Mouse (Mus musculus) midbrain, embryonic 10.5 days (tissue): ENCODE measurements at regions not wholly inside any gene's neighbourhood (a gene's known extent, or its start where the extent isn't known, plus 50 kb on each side); places are given as distances from the start of the nearest gene placed in this dataset.
A peak's percentile ranks its signal among the peaks of the same experiment; 100 is the strongest.

ENCODE experiments used
- DNase-seq: peaks from one replicate; pipeline ENCODE4 v3.0.0-alpha.2; 2017; ENCODE audit warnings: low spot score
- H3K27ac ChIP-seq: fragments of 300-500 bp; sonication (generic); replicated peaks from 2 replicates; pipeline ENCODE4 v1.5.1; 2016; ENCODE audit warnings: mild to moderate bottlenecking
- H3K27me3 ChIP-seq: fragments of 300-500 bp; sonication (generic); 2 replicates; pipeline ENCODE4 v1.6.1; 2016; ENCODE audit warnings: low read depth, mild to moderate bottlenecking; ENCODE audit not compliant: poor library complexity, severe bottlenecking
- H3K36me3 ChIP-seq: fragments of 300-500 bp; sonication (generic); 2 replicates; pipeline ENCODE4 v1.6.1; 2016; ENCODE audit warnings: mild to moderate bottlenecking, moderate library complexity
- H3K4me1 ChIP-seq: fragments of 300-500 bp; sonication (generic); 2 replicates; pipeline ENCODE4 v1.6.1; 2016
- H3K4me3 ChIP-seq: fragments of 300-500 bp; sonication (generic); 2 replicates; pipeline ENCODE4 v1.5.1; 2016; ENCODE audit warnings: mild to moderate bottlenecking, moderate library complexity
- H3K9me3 ChIP-seq: fragments of 300-500 bp; sonication (generic); replicated peaks from 2 replicates; pipeline ENCODE4 v1.6.1; 2016; ENCODE audit warnings: mild to moderate bottlenecking
- WGBS: fragments of 180-500 bp; shearing (Covaris S2); methylation state at CpG from one replicate; pipeline ENCODE4 v1.1.7; 2016; 5-methylcytosine and 5-hydroxymethylcytosine counted together

DNA sequence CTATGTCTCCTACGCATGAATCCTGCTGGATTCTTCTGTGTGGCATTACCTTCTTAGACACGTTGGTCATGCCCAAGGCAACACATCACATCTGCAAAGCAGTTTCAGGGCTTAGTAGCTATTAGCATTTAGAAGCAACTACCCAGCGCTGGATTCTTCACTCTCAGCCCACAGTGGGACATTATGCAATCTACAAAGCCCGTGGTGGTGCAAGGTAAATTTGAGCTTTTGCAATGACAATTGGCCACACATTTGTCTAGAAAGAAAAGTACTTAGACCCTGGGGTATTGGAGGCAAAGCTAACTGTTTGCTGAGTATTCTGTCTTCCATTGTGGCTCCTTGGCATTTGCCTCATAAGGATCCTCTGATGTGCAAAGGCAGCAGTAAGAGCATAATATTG lies 144.5 kb upstream of the Krr1 start:
- H3K36me3 ChIP-seq: no peaks in the 10 kb centered on the region
- H3K27me3 ChIP-seq: no peaks in the 10 kb centered on the region
- no peak for DNase-seq
- H3K4me3 ChIP-seq: no peak overlapping the region
- 84% methylated on average over 4 of the region's 4 CpGs for WGBS
- H3K27ac ChIP-seq: no peak overlapping the region
- peaks cover 3% of the 10 kb centered on the region; the same call in 1 of the 2 replicates for H3K4me1 ChIP-seq
- no peaks in the 10 kb centered on the region for H3K9me3 ChIP-seq

DNA sequence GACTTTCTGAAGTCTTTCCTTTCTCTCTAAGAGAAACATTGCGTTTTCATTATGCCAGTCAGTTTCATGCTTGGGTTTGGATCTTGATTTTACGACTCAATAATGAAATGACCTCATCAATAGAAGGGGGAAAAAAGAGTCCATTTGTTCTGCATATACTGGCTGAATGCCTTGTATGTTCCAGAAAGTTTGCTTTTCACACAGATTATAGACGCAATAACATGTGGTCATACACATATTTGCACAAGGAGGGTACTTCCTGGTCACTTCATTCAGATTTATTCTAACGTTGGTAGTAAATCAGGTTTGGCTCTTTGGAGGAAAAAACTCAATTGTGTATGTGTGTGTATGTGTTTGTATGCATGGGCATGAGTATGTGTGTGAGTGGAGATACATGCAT lies 143.9 kb upstream of the Krr1 start:
- Histone ChIP-seq H3K9me3 (no peaks in the 10 kb centered on the region), H3K4me1 (peaks cover 3% of the 10 kb centered on the region; the same call in 1 of the 2 replicates), H3K4me3 (no peak overlapping the region), H3K27me3 (peaks cover 2% of the 10 kb centered on the region), H3K36me3 (no peaks in the 10 kb centered on the region), H3K27ac (no peak overlapping the region)
- whole genome bisulfite sequencing: 94% methylated on average over 4 of the region's 4 CpGs
- DNase-seq: no peak

DNA sequence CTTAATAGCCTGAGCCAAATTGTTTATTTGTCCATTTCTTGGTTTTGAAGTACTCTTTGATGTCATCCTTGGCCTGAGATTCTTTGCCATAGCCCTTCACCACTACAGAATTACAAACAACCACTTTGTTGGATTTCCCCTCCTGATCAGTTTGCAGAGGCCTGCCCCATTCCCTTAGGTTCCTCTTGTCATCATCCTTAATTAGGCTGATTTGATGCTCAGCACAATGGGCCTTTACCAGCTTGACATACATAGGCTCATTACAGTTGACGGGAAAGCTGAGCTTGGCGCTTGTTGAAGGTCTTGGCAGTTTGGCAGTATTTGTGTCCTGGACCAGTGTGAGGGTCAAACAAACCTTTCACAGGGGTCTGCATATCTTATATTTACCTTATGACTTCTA lies 143.2 kb upstream of the Krr1 start:
- Histone ChIP-seq H3K9me3 (no peaks in the 10 kb centered on the region), H3K36me3 (no peaks in the 10 kb centered on the region), H3K4me3 (no peak overlapping the region), H3K27ac (no peak overlapping the region), H3K27me3 (peaks cover 9% of the 10 kb centered on the region), H3K4me1 (peaks cover 7% of the 10 kb centered on the region)
- 93% methylated on average over 2 of the region's 2 CpGs for WGBS
- no peak for DNase-seq

DNA sequence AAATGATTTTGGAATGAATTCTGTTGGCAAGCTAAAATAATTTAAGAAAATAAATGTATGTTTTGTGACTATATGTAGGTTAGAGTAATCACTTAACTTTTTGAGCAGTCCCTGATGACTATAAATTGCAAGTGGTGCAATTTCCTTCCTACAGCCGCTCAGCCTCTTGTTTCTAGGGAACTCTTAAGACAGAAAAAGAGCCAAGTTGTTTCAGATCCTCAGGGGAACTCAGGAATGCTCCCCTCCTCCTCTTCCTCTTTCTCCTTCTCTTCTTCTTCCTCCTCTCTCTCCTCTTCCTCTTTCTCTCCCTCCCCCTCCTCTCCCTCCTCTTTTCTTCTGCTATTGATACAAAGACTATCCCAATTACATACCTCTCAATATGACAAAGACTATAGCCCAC lies 141.4 kb upstream of the Krr1 start:
- H3K27ac ChIP-seq: no peak overlapping the region
- H3K9me3 ChIP-seq: no peaks in the 10 kb centered on the region
- DNase-seq: no peak
- peaks cover 9% of the 10 kb centered on the region for H3K27me3 ChIP-seq
- H3K36me3 ChIP-seq: no peaks in the 10 kb centered on the region
- peaks cover 22% of the 10 kb centered on the region for H3K4me1 ChIP-seq
- 74% methylated on average over 1 of the region's 1 CpGs for WGBS
- H3K4me3 ChIP-seq: no peak overlapping the region

DNA sequence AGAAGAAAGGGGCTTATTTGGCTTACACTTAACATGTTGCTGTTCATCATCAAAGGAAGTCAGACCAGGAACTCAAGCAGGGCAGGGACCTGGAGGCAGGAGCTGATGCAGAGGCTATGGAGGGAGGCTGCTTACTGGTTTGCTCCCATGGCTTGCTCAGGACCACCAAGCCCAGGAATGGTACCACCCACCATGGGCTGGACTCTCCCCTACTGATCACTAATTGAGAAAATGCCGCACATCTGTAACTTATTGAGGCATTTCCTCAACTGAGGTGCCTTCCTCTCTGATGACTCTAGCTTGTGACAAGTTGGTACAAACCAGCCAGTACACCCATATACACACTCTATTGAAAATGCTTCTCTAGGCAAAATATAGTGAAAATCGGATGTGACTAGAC lies 138.9 kb upstream of the Krr1 start:
- Histone ChIP-seq H3K4me1 (peaks cover 33% of the 10 kb centered on the region), H3K27me3 (peaks cover 9% of the 10 kb centered on the region), H3K9me3 (no peaks in the 10 kb centered on the region), H3K27ac (no peak overlapping the region), H3K36me3 (no peaks in the 10 kb centered on the region), H3K4me3 (no peak overlapping the region)
- 75% methylated on average over 2 of the region's 2 CpGs for WGBS
- no peak for DNase-seq

DNA sequence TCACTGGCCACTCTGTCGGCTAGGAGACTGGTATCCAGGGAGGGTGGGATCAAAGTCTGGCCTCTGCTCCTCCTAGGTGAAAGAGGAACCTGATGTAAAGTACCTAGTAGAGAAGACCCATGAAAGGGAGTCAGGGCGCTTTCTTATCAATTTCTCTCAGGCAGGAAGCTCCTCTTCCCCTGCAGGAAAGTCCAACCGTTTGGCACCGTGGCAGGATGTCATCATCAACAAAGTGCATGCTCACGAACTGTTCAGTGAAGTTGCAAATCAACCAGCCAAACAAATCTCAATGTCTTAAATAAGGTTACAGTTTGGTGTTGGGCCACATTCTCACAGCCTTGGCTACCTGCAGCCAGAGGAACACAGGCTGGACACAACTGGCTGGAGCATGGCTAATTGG lies 138.2 kb upstream of the Krr1 start:
- Histone ChIP-seq H3K36me3 (no peaks in the 10 kb centered on the region), H3K27me3 (peaks cover 9% of the 10 kb centered on the region), H3K4me1 (peaks cover 33% of the 10 kb centered on the region), H3K4me3 (no peak overlapping the region), H3K9me3 (no peaks in the 10 kb centered on the region), H3K27ac (no peak overlapping the region)
- WGBS: 55% methylated on average over 5 of the region's 5 CpGs
- DNase-seq: no peak

DNA sequence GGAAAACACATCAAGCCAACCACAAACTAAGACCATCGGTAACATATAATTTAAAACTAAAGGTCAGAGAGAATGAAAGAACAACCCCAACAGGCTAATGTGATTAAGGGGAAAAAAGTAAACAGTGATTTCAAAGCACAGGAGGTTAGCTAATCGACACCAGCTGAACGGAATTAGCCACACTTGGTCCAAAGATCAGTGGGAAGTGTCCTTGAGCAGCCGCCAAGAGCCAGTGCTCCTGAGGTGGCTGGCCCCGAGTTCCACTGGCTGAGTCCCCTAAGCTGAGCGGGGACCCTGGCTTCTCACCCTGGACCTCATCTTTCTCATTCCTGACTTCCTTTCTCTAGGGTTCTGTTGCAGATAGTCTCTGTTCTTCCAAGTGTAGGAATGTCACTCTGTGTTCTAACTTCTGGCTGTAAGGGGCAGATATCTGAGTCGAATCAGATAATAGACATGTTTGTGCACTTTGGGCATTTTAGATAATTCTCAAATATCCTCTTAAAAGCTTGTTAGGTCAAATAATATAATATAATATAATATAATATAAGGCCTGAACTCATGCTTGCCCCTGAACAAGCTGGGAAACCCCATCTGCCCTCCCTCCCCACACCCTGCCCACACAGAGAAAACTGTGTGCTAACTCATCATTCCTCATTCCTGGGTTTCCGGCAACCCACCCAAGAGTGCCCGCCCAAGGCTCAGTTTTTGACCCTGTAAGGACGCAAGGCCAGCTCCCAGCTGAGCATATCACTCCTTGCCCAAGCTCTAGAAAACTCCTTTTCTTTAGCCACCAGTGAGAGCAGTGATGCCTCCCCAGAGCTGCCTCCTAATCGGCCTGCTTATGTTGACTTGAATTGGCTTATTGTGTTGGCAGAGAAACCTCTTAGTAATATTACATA lies 137.3 kb upstream of the Krr1 start:
- H3K27me3 ChIP-seq: peaks cover 9% of the 10 kb centered on the region
- no peaks in the 10 kb centered on the region for H3K36me3 ChIP-seq
- no peak overlapping the region for H3K27ac ChIP-seq
- no peak overlapping the region for H3K4me3 ChIP-seq
- H3K9me3 ChIP-seq: no peaks in the 10 kb centered on the region
- DNase-seq: peak; percentile 26
- 34% methylated on average over 11 of the region's 11 CpGs for WGBS
- peaks cover 33% of the 10 kb centered on the region for H3K4me1 ChIP-seq

DNA sequence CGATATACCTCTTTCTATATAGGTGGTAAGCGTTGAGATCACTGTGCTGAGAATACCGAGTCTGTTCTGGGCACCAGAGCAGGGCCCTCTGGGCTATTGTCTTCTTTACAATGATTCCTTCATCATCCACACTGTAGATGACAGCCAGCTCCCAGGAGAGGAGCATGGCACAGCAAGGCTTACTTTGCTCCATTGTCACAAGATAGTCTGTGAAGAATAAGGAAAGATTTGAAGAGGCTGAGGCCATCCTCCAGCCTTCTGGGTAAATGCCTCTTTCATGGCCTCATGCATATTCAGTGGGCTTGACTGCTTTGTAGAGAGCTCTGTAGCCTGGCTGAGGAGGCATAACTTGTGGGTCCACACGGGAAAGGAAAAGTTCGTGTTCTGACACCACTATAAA lies 136.3 kb upstream of the Krr1 start:
- 63% methylated on average over 5 of the region's 5 CpGs for WGBS
- Histone ChIP-seq H3K27me3 (peaks cover 9% of the 10 kb centered on the region), H3K36me3 (no peaks in the 10 kb centered on the region), H3K4me1 (peaks cover 32% of the 10 kb centered on the region), H3K9me3 (no peaks in the 10 kb centered on the region), H3K4me3 (no peak overlapping the region), H3K27ac (peak overlapping the region; percentile 40; the same call in 1 of the 2 replicates)
- DNase-seq: no peak

DNA sequence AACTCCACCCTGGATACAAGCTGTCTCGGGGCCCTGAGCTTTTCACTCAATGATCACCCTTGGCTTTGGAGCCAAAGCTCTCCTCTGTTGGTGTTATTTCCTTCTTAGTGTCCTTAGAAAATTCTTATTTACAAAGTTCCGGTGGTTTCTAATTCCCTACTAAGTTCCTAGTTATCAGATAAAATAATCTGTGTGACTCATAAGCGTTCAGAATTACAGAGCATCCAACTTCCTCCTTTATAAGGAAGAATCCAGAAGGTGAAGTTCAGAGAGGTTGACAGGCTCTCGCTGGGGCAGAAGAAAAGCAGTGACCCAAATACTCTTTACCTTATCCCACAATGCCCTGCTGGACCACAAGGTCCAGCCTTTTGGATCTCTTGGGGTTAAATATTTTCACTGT lies 135.7 kb upstream of the Krr1 start:
- H3K27me3 ChIP-seq: peaks cover 9% of the 10 kb centered on the region
- H3K36me3 ChIP-seq: no peaks in the 10 kb centered on the region
- H3K27ac ChIP-seq: 0 out of 2 replicates have a peak overlapping the region, but pooled peaks have one; percentile 40
- DNase-seq: no peak
- peaks cover 31% of the 10 kb centered on the region for H3K4me1 ChIP-seq
- WGBS: 88% methylated on average over 4 of the region's 4 CpGs
- H3K9me3 ChIP-seq: no peaks in the 10 kb centered on the region
- H3K4me3 ChIP-seq: no peak overlapping the region

DNA sequence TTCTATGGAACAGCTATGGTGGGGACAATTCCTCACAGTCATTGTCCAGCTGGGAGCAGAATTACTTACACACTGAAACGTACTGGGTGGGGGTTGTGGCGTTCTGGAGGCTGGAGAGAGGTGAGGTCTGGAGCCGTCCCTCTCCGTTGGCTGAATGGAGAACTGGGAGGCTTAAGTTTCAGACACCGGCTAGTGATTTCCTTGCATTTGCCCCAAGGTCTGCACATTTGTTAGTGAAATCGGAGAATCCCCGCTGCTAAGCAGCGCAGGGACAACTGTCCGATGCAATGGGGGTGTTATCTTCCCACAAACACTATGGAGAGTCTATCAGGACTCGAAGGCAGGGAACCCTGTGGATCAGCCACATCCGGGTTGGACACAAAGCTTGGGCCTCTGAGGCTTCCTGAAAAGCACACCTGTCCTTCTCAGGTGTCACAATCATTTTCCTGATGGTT lies 130.1 kb upstream of the Krr1 start:
- Histone ChIP-seq H3K27ac (0 out of 2 replicates have a peak overlapping the region, but pooled peaks have one; percentile 1), H3K36me3 (no peaks in the 10 kb centered on the region), H3K4me3 (no peak overlapping the region), H3K4me1 (peaks cover 18% of the 10 kb centered on the region), H3K27me3 (no peaks in the 10 kb centered on the region), H3K9me3 (no peaks in the 10 kb centered on the region)
- no peak for DNase-seq
- WGBS: 46% methylated on average over 11 of the region's 11 CpGs

DNA sequence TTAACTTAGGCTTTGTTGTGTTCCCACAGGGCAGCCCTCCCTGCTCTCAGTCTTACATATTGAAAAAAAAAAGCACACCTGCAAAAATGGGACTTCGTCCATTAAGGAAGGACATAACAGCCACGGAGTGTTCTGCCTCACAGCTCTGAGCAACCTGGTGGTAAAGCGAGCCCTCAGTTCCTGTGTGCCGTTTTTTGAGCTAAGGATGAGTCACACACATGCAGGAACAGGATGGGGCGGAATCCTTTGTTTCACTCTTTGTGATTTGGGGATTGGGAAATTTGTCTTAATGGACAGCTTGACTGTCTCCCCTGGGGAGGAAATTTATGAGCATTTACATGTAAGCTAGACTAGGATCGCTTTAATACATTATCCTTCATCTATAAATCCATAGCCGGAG lies 129.6 kb upstream of the Krr1 start:
- Histone ChIP-seq H3K9me3 (no peaks in the 10 kb centered on the region), H3K36me3 (no peaks in the 10 kb centered on the region), H3K4me1 (peaks cover 18% of the 10 kb centered on the region), H3K27me3 (no peaks in the 10 kb centered on the region), H3K27ac (no peak overlapping the region; the same call in 1 of the 2 replicates), H3K4me3 (no peak overlapping the region)
- no peak for DNase-seq
- 74% methylated on average over 7 of the region's 7 CpGs for WGBS

DNA sequence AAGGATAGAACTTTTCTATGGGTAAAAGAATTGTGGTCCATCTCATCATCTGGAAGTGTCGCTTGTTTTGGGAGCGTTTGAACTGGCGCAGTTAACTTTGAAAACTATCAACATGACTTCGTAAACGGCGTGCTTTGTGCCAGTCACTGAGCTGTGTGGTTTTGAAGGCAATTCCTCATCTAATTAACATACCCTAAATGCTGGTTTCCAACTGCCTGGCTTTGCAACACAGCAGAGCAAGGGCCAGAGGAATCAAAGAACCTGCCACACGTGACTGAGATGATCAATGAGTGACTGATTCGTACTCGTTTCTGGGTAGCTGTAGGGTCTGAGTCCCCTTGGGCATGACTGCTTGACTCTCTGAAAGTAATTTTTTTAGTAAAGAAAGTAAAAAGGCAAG lies 129.2 kb upstream of the Krr1 start:
- WGBS: 80% methylated on average over 9 of the region's 9 CpGs
- Histone ChIP-seq H3K4me3 (no peak overlapping the region), H3K27ac (no peak overlapping the region; the same call in 1 of the 2 replicates), H3K9me3 (no peaks in the 10 kb centered on the region), H3K27me3 (no peaks in the 10 kb centered on the region), H3K4me1 (peaks cover 18% of the 10 kb centered on the region), H3K36me3 (no peaks in the 10 kb centered on the region)
- DNase-seq: no peak

DNA sequence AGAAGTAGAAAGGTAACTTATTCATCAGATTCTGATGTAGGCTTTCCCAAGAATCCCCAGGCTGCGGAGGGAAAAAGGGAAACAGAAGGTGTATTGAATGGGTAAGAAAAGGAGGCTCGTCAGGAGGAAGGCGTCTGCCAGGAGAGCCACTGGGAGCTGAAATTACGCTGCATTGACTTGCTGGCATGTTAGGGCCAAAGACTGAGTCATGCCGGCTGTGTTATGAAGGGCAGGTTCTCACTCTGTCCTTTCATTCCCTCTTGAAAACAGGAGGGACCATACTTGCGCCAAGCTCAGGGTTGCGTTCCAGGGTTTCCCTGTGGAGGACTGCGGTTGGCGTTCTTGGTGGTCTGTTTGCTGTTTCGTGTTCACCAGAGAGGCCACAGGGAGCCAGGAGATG lies 128.3 kb upstream of the Krr1 start:
- no peaks in the 10 kb centered on the region for H3K9me3 ChIP-seq
- H3K36me3 ChIP-seq: no peaks in the 10 kb centered on the region
- H3K4me3 ChIP-seq: no peak overlapping the region
- no peak overlapping the region for H3K27ac ChIP-seq
- no peak for DNase-seq
- peaks cover 18% of the 10 kb centered on the region for H3K4me1 ChIP-seq
- no peaks in the 10 kb centered on the region for H3K27me3 ChIP-seq
- 94% methylated on average over 10 of the region's 10 CpGs for WGBS
